Mouse (Mus musculus) lung, adult 2 months (tissue): Measurements from ENCODE around the gene Rhbdd2.

Experiments
- CTCF ChIP-seq: fragments of 200-500 bp; IDR thresholded peaks from 2 replicates; pipeline ENCODE4 v1.5.1; 2011; ENCODE audit warnings: mild to moderate bottlenecking, low read length, control low read depth; ENCODE audit not compliant: insufficient read depth
- POLR2A ChIP-seq: fragments of 200-500 bp; IDR thresholded peaks from 2 replicates; pipeline ENCODE4 v1.6.1; 2011; ENCODE audit warnings: low read depth, mild to moderate bottlenecking, control low read depth, low read length, borderline replicate concordance; ENCODE audit errors: extremely low read depth

DNA sequence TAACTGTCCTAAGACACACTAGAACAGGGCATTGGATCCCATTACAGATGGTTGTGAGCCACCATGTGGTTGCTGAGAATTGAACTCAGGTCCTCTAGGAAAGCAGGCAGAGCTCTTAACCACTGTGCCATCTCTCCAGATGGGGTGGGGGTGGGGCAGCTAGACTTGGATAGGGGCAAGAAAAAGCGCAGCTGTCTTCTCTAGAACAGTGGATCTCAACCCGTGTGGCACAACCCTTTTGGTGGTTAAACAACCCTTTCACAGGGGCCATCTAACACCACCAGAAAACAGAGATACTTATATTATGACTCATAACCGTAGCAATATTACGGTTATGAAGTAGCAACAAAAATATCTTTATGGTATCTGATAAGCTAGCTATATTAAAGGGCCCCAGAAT lies 44.7 kb upstream of the Rhbdd2 start:
- TF ChIP-seq CTCF (no peak), POLR2A (no peak)
